Mouse (Mus musculus) ES-E14 (cell line): Measurements from ENCODE around the gene H2-Aa. TPM values are rescaled to one million over a fixed set of nuclear protein-coding genes. Genes with fewer than 3 reads are reported as not detected.

Experiments
- DNase-seq: peaks from one replicate; pipeline ENCODE4 v3.0.0-alpha.2; 2013; ENCODE audit warnings: low read depth, low spot score
- H3K27ac ChIP-seq: 2 replicates; pipeline ENCODE4 v1.5.1; 2012; ENCODE audit warnings: low read depth, mild to moderate bottlenecking, low read length, moderate library complexity, mixed read lengths; ENCODE audit not compliant: poor library complexity, insufficient read depth, severe bottlenecking
- H3K36me3 ChIP-seq: 2 replicates; pipeline ENCODE4 v1.6.1; 2012; ENCODE audit warnings: mild to moderate bottlenecking, low read length, moderate library complexity, mixed read lengths; ENCODE audit not compliant: control insufficient read depth, poor library complexity, insufficient read depth, severe bottlenecking
- H3K4me1 ChIP-seq, 2 experiments: fragments of 150-350 bp in 1 of 2; sonication (generic) in 1 of 2; 2 replicates each; pipeline ENCODE4 v1.6.1; 2012; ENCODE audit warnings: low read length in 2 of 2, mild to moderate bottlenecking in 1 of 2, mixed read lengths in 1 of 2; ENCODE audit not compliant: control insufficient read depth in 2 of 2, insufficient read depth in 2 of 2, poor library complexity in 1 of 2
- H3K4me3 ChIP-seq, 2 experiments: fragments of 150-350 bp in 1 of 2; sonication (generic) in 1 of 2; 2 replicates each; pipeline ENCODE4 v1.5.1; 2012; ENCODE audit warnings: low read length in 2 of 2, low read depth in 1 of 2, mild to moderate bottlenecking in 1 of 2, mixed read lengths in 1 of 2; ENCODE audit not compliant: insufficient read depth in 1 of 2, poor library complexity in 1 of 2, severe bottlenecking in 1 of 2
- H3K9ac ChIP-seq: 2 replicates; pipeline ENCODE4 v1.6.1; 2012; ENCODE audit warnings: low read depth, mild to moderate bottlenecking, low read length, mixed read lengths; ENCODE audit not compliant: poor library complexity, insufficient read depth, severe bottlenecking
- H3K9me3 ChIP-seq: fragments of 150-350 bp; sonication (generic); 2 replicates; pipeline ENCODE4 v1.6.1; 2012; ENCODE audit warnings: low read depth, mild to moderate bottlenecking, low read length; ENCODE audit not compliant: control insufficient read depth, insufficient read depth
- CHD2 ChIP-seq: IDR thresholded peaks from 2 replicates; pipeline ENCODE4 v1.6.1; 2014; ENCODE audit warnings: mild to moderate bottlenecking, low read depth, low read length, inconsistent platforms
- HCFC1 ChIP-seq: IDR thresholded peaks from 2 replicates; pipeline ENCODE4 v1.6.1; 2012; ENCODE audit warnings: low read length, inconsistent platforms, borderline replicate concordance; ENCODE audit not compliant: insufficient read depth
- MAFK ChIP-seq: IDR thresholded peaks from 2 replicates; pipeline ENCODE4 v1.6.1; 2014; ENCODE audit warnings: mild to moderate bottlenecking, low read depth, low read length, inconsistent platforms; ENCODE audit not compliant: insufficient read depth
- ZC3H11A ChIP-seq: IDR thresholded peaks from 2 replicates; pipeline ENCODE4 v1.6.1; 2012; ENCODE audit warnings: low read depth, mild to moderate bottlenecking, inconsistent platforms, low read length, borderline replicate concordance
- ZNF384 ChIP-seq: IDR thresholded peaks from 2 replicates; pipeline ENCODE4 v1.6.1; 2012; ENCODE audit warnings: low read depth, low read length, inconsistent platforms
- in situ Hi-C, 2 experiments: fragments of 600-800 bp; cut with MboI; formaldehyde crosslinking; loops; one replicate each; pipeline ENCODE4 v1.15.1; 2025; ENCODE audit warnings: low sequenced_read_pairs in 2 of 2, inconsistent platforms in 1 of 2; ENCODE audit not compliant: unreplicated experiment in 2 of 2
- total RNA-seq: library from RNA; depleted of rRNA; stranded (reverse); fragments of 300-350 nt; gene quantifications from 2 replicates; pipeline ENCODE4 v1.2.3, GENCODE M21; 2012

The H2-Aa gene
- total RNA-seq, 1 experiment: 1.6 TPM

DNA sequence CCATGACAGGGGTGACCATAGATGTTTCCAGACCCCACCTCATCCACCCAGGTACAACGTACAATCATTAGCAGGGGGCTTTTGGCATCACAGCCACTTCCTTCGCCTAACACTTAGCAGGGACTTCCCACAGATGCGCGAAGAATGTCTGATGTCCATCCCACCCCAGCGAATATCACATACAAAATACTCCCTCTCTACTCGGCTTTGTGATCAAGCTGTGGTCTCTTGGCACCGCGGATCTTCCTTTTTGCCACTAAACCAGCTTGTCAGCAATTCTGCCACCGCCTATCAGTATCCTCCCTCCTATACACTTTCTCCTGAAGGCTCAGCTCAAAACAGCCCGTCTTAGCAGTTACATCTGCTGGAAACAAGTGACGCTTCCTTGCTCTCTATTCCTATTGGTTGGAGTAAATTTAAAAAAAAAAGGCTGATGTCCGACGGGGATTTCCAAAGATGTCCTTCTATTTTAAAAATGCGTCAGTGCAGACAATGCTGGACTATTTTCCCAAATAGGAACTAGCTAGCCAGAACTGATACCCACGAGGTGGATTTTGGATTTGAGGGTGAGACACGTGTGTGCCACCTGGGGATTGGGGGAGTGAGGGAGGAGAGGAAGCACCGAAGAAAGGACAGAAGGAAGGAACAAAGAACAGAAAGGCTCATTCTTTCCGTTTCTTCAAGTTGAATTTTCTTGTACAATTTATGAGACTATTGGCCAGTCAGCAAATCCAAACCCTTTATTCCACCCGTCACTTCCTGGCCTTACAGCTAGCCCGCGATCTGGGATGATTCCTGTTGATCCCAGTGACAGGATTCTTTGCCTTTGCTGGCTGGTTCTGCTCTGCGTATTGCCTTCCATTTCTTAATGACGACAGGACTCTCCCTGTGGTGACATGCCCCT lies 8.5 kb upstream of the H2-Aa start:
- Histone ChIP-seq H3K36me3 (no peaks in the 10 kb centered on the region), H3K9me3 (no peaks in the 10 kb centered on the region), H3K9ac (no peak overlapping the region), H3K4me1 (peaks cover 0 to 3% of the 10 kb centered on the region in 2 experiments; a peak in 1 of 4 replicates), H3K27ac (no peak overlapping the region), H3K4me3 (peak overlapping the region in 1 of 2 experiments; percentile 58; a peak in 2 of 4 replicates)
- TF ChIP-seq HCFC1: no peak
- no peak for TF ChIP-seq ZC3H11A
- TF ChIP-seq MAFK: no peak
- TF ChIP-seq ZNF384: peak; percentile 94
- peak; percentile 97 for TF ChIP-seq CHD2
- DNase-seq: peak; percentile 53
- in situ Hi-C loops: no loop called here

DNA sequence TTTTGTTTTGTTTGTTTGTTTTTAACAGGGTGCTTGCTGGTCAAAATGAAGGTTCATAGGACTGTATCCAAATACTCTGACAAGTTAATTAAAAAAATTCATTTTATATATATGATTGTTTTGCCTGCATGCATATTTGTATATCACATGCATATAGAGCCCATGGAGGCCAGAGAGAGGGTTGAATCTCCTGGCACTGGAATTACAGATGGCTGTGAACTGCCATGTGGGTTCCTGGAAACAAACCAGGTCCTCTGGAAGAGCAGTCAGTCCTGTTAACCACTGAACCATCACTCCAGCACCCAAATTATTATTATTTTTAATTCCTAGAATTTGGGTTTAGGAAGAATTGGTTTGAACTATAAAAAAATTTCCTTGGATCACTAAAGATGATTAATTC lies 7.7 kb upstream of the H2-Aa start:
- TF ChIP-seq HCFC1 (no peak), ZNF384 (no peak), ZC3H11A (no peak), CHD2 (no peak), MAFK (no peak)
- Histone ChIP-seq H3K4me1 (peaks cover 0 to 3% of the 10 kb centered on the region in 2 experiments; a peak in 1 of 4 replicates), H3K9ac (no peak overlapping the region), H3K36me3 (no peaks in the 10 kb centered on the region), H3K9me3 (no peaks in the 10 kb centered on the region), H3K27ac (no peak overlapping the region), H3K4me3 (no peak overlapping the region)
- in situ Hi-C loops: no loop called here
- no peak for DNase-seq

DNA sequence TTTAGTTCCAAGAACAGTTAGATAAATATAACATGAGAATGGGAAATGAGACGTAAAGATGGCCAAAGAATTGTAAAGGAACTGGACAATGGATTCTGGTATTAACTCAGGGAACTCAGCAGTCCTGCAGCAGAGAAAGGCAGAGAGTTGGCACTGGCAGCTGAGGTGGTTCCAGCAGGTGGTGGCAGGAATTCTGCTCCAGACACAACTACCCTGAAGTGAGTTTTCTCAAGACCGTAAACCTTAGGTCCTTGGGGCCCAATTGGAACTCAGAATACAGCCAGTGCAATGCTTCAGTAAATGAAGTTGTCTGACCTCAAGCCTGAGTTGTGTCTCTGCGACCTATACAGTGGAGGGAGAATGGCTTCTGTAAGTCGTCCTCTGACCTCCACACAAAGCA lies 6.6 kb upstream of the H2-Aa start:
- no peaks in the 10 kb centered on the region for H3K9me3 ChIP-seq
- TF ChIP-seq ZC3H11A (no peak), HCFC1 (no peak), MAFK (no peak), ZNF384 (no peak), CHD2 (no peak)
- no peaks in the 10 kb centered on the region for H3K4me1 ChIP-seq
- no peaks in the 10 kb centered on the region for H3K36me3 ChIP-seq
- no peak for DNase-seq
- no peak overlapping the region for H3K27ac ChIP-seq
- H3K9ac ChIP-seq: no peak overlapping the region
- H3K4me3 ChIP-seq: no peak overlapping the region
- in situ Hi-C loops: no loop called here

DNA sequence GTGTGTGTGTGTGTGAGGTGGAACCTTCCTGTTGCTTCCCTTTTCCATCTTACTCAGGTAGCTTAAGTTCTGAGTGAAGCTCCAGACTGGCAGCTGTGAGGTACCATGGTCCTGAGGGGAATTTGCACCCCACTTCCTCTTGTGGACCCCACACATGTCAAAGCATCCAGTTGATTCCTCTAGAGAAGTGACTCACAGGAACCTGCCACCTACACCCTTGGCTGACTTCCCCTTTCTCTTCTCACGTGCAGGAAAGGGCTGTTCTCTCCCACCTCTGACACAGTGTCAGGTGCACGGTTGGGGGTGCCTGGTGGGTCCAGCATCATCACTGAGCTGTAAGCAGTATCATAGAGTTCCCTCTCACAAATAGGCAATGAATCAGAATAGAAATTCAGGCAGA lies 5.9 kb upstream of the H2-Aa start:
- DNase-seq: no peak
- Histone ChIP-seq H3K4me3 (no peak overlapping the region), H3K9me3 (no peaks in the 10 kb centered on the region), H3K9ac (no peak overlapping the region), H3K36me3 (no peaks in the 10 kb centered on the region), H3K27ac (no peak overlapping the region), H3K4me1 (no peaks in the 10 kb centered on the region)
- in situ Hi-C loops: no loop called here
- TF ChIP-seq HCFC1 (no peak), CHD2 (no peak), ZNF384 (no peak), MAFK (no peak), ZC3H11A (no peak)
